Mouse (Mus musculus) lung, postnatal 10 days (tissue): Measurements from ENCODE around the gene Coro2b.

Source experiments
- DNase-seq: peaks from one replicate; pipeline ENCODE4 v3.0.0; 2021

Gene Coro2b

GRCm38 (mm10) chr9:62536655-62537631 is at the start of gene Coro2b:
Coro2b (minus strand) TSS chr9:62537044.
- DNase-seq: peak; percentile 90

GRCm38 (mm10) chr9:62577558-62577957 is 40.7 kb upstream of the Coro2b start:
- no peak for DNase-seq

- DNase-seq: peak; percentile 66
Observed at GRCm38 (mm10) chr9:62569121-62569520, 32.3 kb upstream of the Coro2b start.

GRCm38 (mm10) chr9:62567818-62568217 is 31.0 kb upstream of the Coro2b start:
- DNase-seq: no peak

- no peak for DNase-seq
Observed at GRCm38 (mm10) chr9:62562236-62562635, 25.4 kb upstream of the Coro2b start.

- DNase-seq: no peak
Observed at GRCm38 (mm10) chr9:62560432-62560831, 23.6 kb upstream of the Coro2b start.

- peak; percentile 88 for DNase-seq
Observed at GRCm38 (mm10) chr9:62560006-62560405, 23.2 kb upstream of the Coro2b start.

- DNase-seq: no peak
Observed at GRCm38 (mm10) chr9:62559446-62559845, 22.6 kb upstream of the Coro2b start.

GRCm38 (mm10) chr9:62558058-62558457 is 21.2 kb upstream of the Coro2b start:
- DNase-seq: no peak

- DNase-seq: no peak
Observed at GRCm38 (mm10) chr9:62556748-62557147, 19.9 kb upstream of the Coro2b start.

- DNase-seq: peak; percentile 78
Observed at GRCm38 (mm10) chr9:62555258-62555856, 18.5 kb upstream of the Coro2b start.

- DNase-seq: no peak
Observed at GRCm38 (mm10) chr9:62554606-62555005, 17.8 kb upstream of the Coro2b start.

- peak; percentile 81 for DNase-seq
Observed at GRCm38 (mm10) chr9:62553366-62553940, 16.6 kb upstream of the Coro2b start.

- no peak for DNase-seq
Observed at GRCm38 (mm10) chr9:62551531-62551930, 14.7 kb upstream of the Coro2b start.

GRCm38 (mm10) chr9:62550661-62551093 is 13.8 kb upstream of the Coro2b start:
- DNase-seq: peak; percentile 78

GRCm38 (mm10) chr9:62549809-62550208 is 13.0 kb upstream of the Coro2b start:
- DNase-seq: peak; percentile 92

- no peak for DNase-seq
Observed at GRCm38 (mm10) chr9:62547476-62547875, 10.6 kb upstream of the Coro2b start.

GRCm38 (mm10) chr9:62544856-62545255 is 8.0 kb upstream of the Coro2b start:
- no peak for DNase-seq

GRCm38 (mm10) chr9:62543878-62544277 is 7.0 kb upstream of the Coro2b start:
- DNase-seq: no peak

- no peak for DNase-seq
Observed at GRCm38 (mm10) chr9:62541606-62542005, 4.8 kb upstream of the Coro2b start.

GRCm38 (mm10) chr9:62541182-62541581 is 4.3 kb upstream of the Coro2b start:
- DNase-seq: peak; percentile 73

- peak; percentile 42 for DNase-seq
Observed at GRCm38 (mm10) chr9:62540736-62541135, 3.9 kb upstream of the Coro2b start.

- no peak for DNase-seq
Observed at GRCm38 (mm10) chr9:62540166-62540565, 3.3 kb upstream of the Coro2b start.
